Mouse (Mus musculus) bone marrow macrophage, adult 2 months (primary cell): ENCODE data around the gene Mtss1l.

Source experiments
- CTCF ChIP-seq: IDR thresholded peaks from 2 replicates; pipeline ENCODE4 v1.5.1; 2012; ENCODE audit warnings: low read depth, mild to moderate bottlenecking, low read length, moderate library complexity
- POLR2A ChIP-seq: IDR thresholded peaks from 2 replicates; pipeline ENCODE4 v1.6.1; 2012; ENCODE audit warnings: mild to moderate bottlenecking, low read depth, low read length, borderline replicate concordance

DNA sequence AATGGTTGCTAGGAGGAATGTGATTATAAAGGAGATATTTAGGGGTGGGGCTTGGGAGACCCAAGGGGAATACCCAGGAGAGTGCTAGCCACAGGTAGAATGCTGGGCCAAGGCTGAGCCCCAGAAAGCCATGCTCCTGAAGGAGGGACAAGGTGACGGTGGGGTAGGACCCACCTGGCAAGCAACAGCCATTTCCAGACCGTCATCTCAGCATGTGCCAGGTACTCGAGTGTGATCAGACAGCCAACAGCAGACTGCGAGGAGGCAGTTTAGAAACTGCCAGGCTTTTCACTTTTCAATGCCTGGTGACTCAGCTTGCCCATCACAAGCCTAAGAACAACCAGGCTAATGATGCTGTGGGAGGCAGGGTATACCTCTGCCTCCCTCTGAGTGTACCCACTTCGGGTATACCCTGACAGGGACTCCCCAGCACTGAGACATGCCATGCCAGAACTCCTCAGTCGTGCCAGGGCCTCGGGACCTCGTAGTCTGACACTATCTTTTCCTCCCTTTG, 10.1 kb downstream of the Mtss1l start:
- TF ChIP-seq POLR2A (no peak), CTCF (no peak)
